Mouse (Mus musculus) monocyte, adult 59 days (primary cell): ENCODE data around the gene Helt. TPM values are rescaled to one million over a fixed set of nuclear protein-coding genes. Genes with fewer than 3 reads are reported as not detected.

Source experiments
- total RNA-seq, 2 experiments: library from RNA; stranded (reverse); gene quantifications; one replicate each; pipeline ENCODE4 v1.2.4; 2023

The Helt gene
- total RNA-seq = not detected

GRCm38 (mm10) chr8:46294181-46294892 is at the start of gene Helt:
TSS of gene Helt (minus strand) at chr8:46294671.

Other genes with a start within 250 kb of the Helt start
- 1 to 10 TPM; 8.3 to 8.7 TPM for gene Cfap97, start 142.9 kb downstream of the Helt start, total RNA-seq
- 10 to 100 TPM; 22.0 to 23.4 TPM for gene Snx25, start 142.5 kb downstream of the Helt start, total RNA-seq
- 10 to 100 TPM; 33.5 to 38.2 TPM for gene Slc25a4, start 83.4 kb downstream of the Helt start, total RNA-seq
- 10 to 100 TPM; 67.3 to 69.7 TPM for gene Acsl1, start 176.4 kb upstream of the Helt start, total RNA-seq